Mouse (Mus musculus): Measurements from ENCODE around the gene Zfp384. TPM values are rescaled to one million over a fixed set of nuclear protein-coding genes. Genes with fewer than 3 reads are reported as not detected.

Zfp384 gene
- polyA plus RNA-seq (2015; fragmentation: Nextera tagmentation; extraction: Ambion mirVana) = 18.5 and 19.5 TPM in 2 replicates

GRCm38 (mm10) chr6:125009129-125009180 is at the start of gene Zfp384:
Gene Zfp384, plus strand, starts transcription at chr6:125009145.
- 0% methylated on average over 2 of the region's 3 CpGs for WGBS
- H3K4me2 ChIP-seq = peak within 1 kb of the TSS; percentile 92

GRCm38 (mm10) chr6:124959960-124960359 is 49.0 kb upstream of the Zfp384 start:
- Histone ChIP-seq H3K4me1 (peaks cover 9% of the 10 kb centered on the region), H3K4me3 (replicated peaks) (no peak overlapping the region), H3K9ac (replicated peaks) (no peak overlapping the region), H3K4me2 (no peak overlapping the region), H3K9me3 (replicated peaks) (no peaks in the 10 kb centered on the region), H3K27ac (replicated peaks) (no peak overlapping the region), H3K27me3 (replicated peaks) (no peaks in the 10 kb centered on the region), H3K36me3 (peaks cover 56% of the 10 kb centered on the region)
- 86% methylated on average over 13 of the region's 13 CpGs for WGBS
- ATAC-seq (ENCODE audit: low FRiP score) = no peak

More at GRCm38 (mm10) chr6:125009129-125009180, at the start of gene Zfp384:
- Histone ChIP-seq H3K27ac (replicated peaks) (peak within 1 kb of the TSS; percentile 98), H3K4me1 (peaks cover 40% of the 10 kb centered on the region), H3K4me3 (replicated peaks) (peak within 1 kb of the TSS; percentile 70), H3K9ac (replicated peaks) (peak within 1 kb of the TSS; percentile 87), H3K9me3 (replicated peaks) (no peaks in the 10 kb centered on the region), H3K27me3 (replicated peaks) (no peaks in the 10 kb centered on the region), H3K36me3 (peaks cover 17% of the 10 kb centered on the region; the same call in 1 of the 2 replicates)
- no peak for ATAC-seq (ENCODE audit: low FRiP score)

GRCm38 (mm10) chr6:124961021-124961420 is 47.9 kb upstream of the Zfp384 start:
- H3K4me1 ChIP-seq = peaks cover 12% of the 10 kb centered on the region
- no peak for ATAC-seq (ENCODE audit: low FRiP score)
- 92% methylated on average over 12 of the region's 12 CpGs for WGBS
- peaks cover 50% of the 10 kb centered on the region for H3K36me3 ChIP-seq
- no peak overlapping the region for H3K4me2 ChIP-seq
- H3K9ac ChIP-seq (replicated peaks) = no peak overlapping the region
- no peak overlapping the region for H3K27ac ChIP-seq (replicated peaks)
- no peak overlapping the region for H3K4me3 ChIP-seq (replicated peaks)
- no peaks in the 10 kb centered on the region for H3K9me3 ChIP-seq (replicated peaks)
- H3K27me3 ChIP-seq (replicated peaks) = no peaks in the 10 kb centered on the region

- ATAC-seq (ENCODE audit: low FRiP score) = peak; percentile 26
- Histone ChIP-seq H3K36me3 (peaks cover 23% of the 10 kb centered on the region), H3K9me3 (replicated peaks) (no peaks in the 10 kb centered on the region), H3K27me3 (replicated peaks) (no peaks in the 10 kb centered on the region), H3K4me1 (peaks cover 22% of the 10 kb centered on the region), H3K27ac (replicated peaks) (peak overlapping the region; percentile 92), H3K4me2 (peak overlapping the region; percentile 98), H3K4me3 (replicated peaks) (peak overlapping the region; percentile 80), H3K9ac (replicated peaks) (peak overlapping the region; percentile 95)
- 38% methylated on average over 16 of the region's 16 CpGs for WGBS
Measured at GRCm38 (mm10) chr6:124964638-124965037, 44.3 kb upstream of the Zfp384 start.

GRCm38 (mm10) chr6:124965088-124965719 is 43.7 kb upstream of the Zfp384 start, which contains the start of gene Cops7a:
Gene Cops7a, minus strand, starts transcription at chr6:124965538.
- WGBS = under 1% methylated on average over 68 of the region's 68 CpGs
- ATAC-seq (ENCODE audit: low FRiP score) = peak; percentile 95

GRCm38 (mm10) chr6:124965747-124966146 is 43.2 kb upstream of the Zfp384 start:
- ATAC-seq (ENCODE audit: low FRiP score) = no peak
- H3K36me3 ChIP-seq = peaks cover 14% of the 10 kb centered on the region
- H3K4me1 ChIP-seq = peaks cover 22% of the 10 kb centered on the region
- H3K4me2 ChIP-seq = peak overlapping the region; percentile 98
- peak overlapping the region; percentile 95 for H3K9ac ChIP-seq (replicated peaks)
- H3K27me3 ChIP-seq (replicated peaks) = no peaks in the 10 kb centered on the region
- 12% methylated on average over 15 of the region's 15 CpGs for WGBS
- H3K27ac ChIP-seq (replicated peaks) = peak overlapping the region; percentile 92
- H3K9me3 ChIP-seq (replicated peaks) = no peaks in the 10 kb centered on the region
- peak overlapping the region; percentile 80 for H3K4me3 ChIP-seq (replicated peaks)

More at GRCm38 (mm10) chr6:124965088-124965719, 43.7 kb upstream of the Zfp384 start, which contains the start of gene Cops7a:
- Histone ChIP-seq H3K4me3 (replicated peaks) (peak within 1 kb of the TSS; percentile 80), H3K4me2 (peak within 1 kb of the TSS; percentile 98), H3K27ac (replicated peaks) (peak within 1 kb of the TSS; percentile 92), H3K27me3 (replicated peaks) (no peaks in the 10 kb centered on the region), H3K36me3 (peaks cover 18% of the 10 kb centered on the region), H3K9me3 (replicated peaks) (no peaks in the 10 kb centered on the region), H3K9ac (replicated peaks) (peak within 1 kb of the TSS; percentile 95), H3K4me1 (peaks cover 22% of the 10 kb centered on the region)

- Histone ChIP-seq H3K4me1 (peaks cover 22% of the 10 kb centered on the region), H3K27me3 (replicated peaks) (no peaks in the 10 kb centered on the region), H3K4me2 (peak overlapping the region; percentile 98), H3K27ac (replicated peaks) (no peak overlapping the region), H3K36me3 (peaks cover 6% of the 10 kb centered on the region), H3K9ac (replicated peaks) (peak overlapping the region; percentile 95; the same call in 1 of the 2 replicates), H3K4me3 (replicated peaks) (peak overlapping the region; percentile 80), H3K9me3 (replicated peaks) (no peaks in the 10 kb centered on the region)
- 96% methylated on average over 7 of the region's 7 CpGs for WGBS
- no peak for ATAC-seq (ENCODE audit: low FRiP score)
Measured at GRCm38 (mm10) chr6:124966466-124967118, 42.4 kb upstream of the Zfp384 start.

- 74% methylated on average over 4 of the region's 4 CpGs for WGBS
- H3K36me3 ChIP-seq = no peaks in the 10 kb centered on the region
- no peak overlapping the region for H3K4me2 ChIP-seq
- ATAC-seq (ENCODE audit: low FRiP score) = no peak
- H3K9ac ChIP-seq (replicated peaks) = no peak overlapping the region
- H3K9me3 ChIP-seq (replicated peaks) = no peaks in the 10 kb centered on the region
- no peak overlapping the region for H3K4me3 ChIP-seq (replicated peaks)
- no peak overlapping the region for H3K27ac ChIP-seq (replicated peaks)
- H3K27me3 ChIP-seq (replicated peaks) = no peaks in the 10 kb centered on the region
- peaks cover 22% of the 10 kb centered on the region for H3K4me1 ChIP-seq
Measured at GRCm38 (mm10) chr6:124967766-124968165, 41.2 kb upstream of the Zfp384 start.

- Histone ChIP-seq H3K9me3 (replicated peaks) (no peaks in the 10 kb centered on the region), H3K27me3 (replicated peaks) (peaks cover 16% of the 10 kb centered on the region), H3K4me2 (no peak overlapping the region), H3K4me3 (replicated peaks) (no peak overlapping the region), H3K4me1 (peaks cover 18% of the 10 kb centered on the region), H3K9ac (replicated peaks) (no peak overlapping the region), H3K27ac (replicated peaks) (no peak overlapping the region), H3K36me3 (no peaks in the 10 kb centered on the region)
- ATAC-seq (ENCODE audit: low FRiP score) = no peak
- WGBS = 58% methylated on average over 4 of the region's 4 CpGs
Measured at GRCm38 (mm10) chr6:124992241-124992640, 16.7 kb upstream of the Zfp384 start.

GRCm38 (mm10) chr6:124993365-124993764 is 15.6 kb upstream of the Zfp384 start:
- H3K4me3 ChIP-seq (replicated peaks) = no peak overlapping the region
- no peaks in the 10 kb centered on the region for H3K36me3 ChIP-seq
- peaks cover 26% of the 10 kb centered on the region for H3K4me1 ChIP-seq
- WGBS = 85% methylated on average over 9 of the region's 9 CpGs
- peak overlapping the region; percentile 37 for H3K27ac ChIP-seq (replicated peaks)
- H3K9ac ChIP-seq (replicated peaks) = no peak overlapping the region
- H3K9me3 ChIP-seq (replicated peaks) = no peaks in the 10 kb centered on the region
- no peak for ATAC-seq (ENCODE audit: low FRiP score)
- H3K4me2 ChIP-seq = no peak overlapping the region
- H3K27me3 ChIP-seq (replicated peaks) = peaks cover 14% of the 10 kb centered on the region

GRCm38 (mm10) chr6:124993876-124994275 is 15.1 kb upstream of the Zfp384 start:
- peaks cover 31% of the 10 kb centered on the region for H3K4me1 ChIP-seq
- H3K27ac ChIP-seq (replicated peaks) = peak overlapping the region; percentile 37
- ATAC-seq (ENCODE audit: low FRiP score) = no peak

GRCm38 (mm10) chr6:124995246-124995645 is 13.7 kb upstream of the Zfp384 start:
- peaks cover 40% of the 10 kb centered on the region for H3K4me1 ChIP-seq
- no peak overlapping the region for H3K27ac ChIP-seq (replicated peaks)
- no peak for ATAC-seq (ENCODE audit: low FRiP score)
- no peaks in the 10 kb centered on the region for H3K9me3 ChIP-seq (replicated peaks)
- peaks cover 6% of the 10 kb centered on the region; the same call in 1 of the 2 replicates for H3K36me3 ChIP-seq
- WGBS = 80% methylated on average over 7 of the region's 7 CpGs
- no peak overlapping the region for H3K4me3 ChIP-seq (replicated peaks)
- no peak overlapping the region for H3K9ac ChIP-seq (replicated peaks)
- H3K4me2 ChIP-seq = peak overlapping the region; percentile 43; the same call in 1 of the 2 replicates
- peaks cover 31% of the 10 kb centered on the region for H3K27me3 ChIP-seq (replicated peaks)

More at GRCm38 (mm10) chr6:124993876-124994275, 15.1 kb upstream of the Zfp384 start:
- Histone ChIP-seq H3K27me3 (replicated peaks) (peaks cover 19% of the 10 kb centered on the region), H3K9me3 (replicated peaks) (no peaks in the 10 kb centered on the region), H3K36me3 (no peaks in the 10 kb centered on the region), H3K9ac (replicated peaks) (peak overlapping the region; percentile 38), H3K4me3 (replicated peaks) (peak overlapping the region; percentile 23), H3K4me2 (peak overlapping the region; percentile 43)
- WGBS = 16% methylated on average over 10 of the region's 11 CpGs

Data from neural tube, embryonic 15.5 days (tissue).